Mouse (Mus musculus): ENCODE results near the gene Gabrr3. TPM values are rescaled to one million over a fixed set of nuclear protein-coding genes. Genes with fewer than 3 reads are reported as not detected.

Gene Gabrr3
- polyA plus RNA-seq, 1 experiment from 2014 or later: not detected

DNA sequence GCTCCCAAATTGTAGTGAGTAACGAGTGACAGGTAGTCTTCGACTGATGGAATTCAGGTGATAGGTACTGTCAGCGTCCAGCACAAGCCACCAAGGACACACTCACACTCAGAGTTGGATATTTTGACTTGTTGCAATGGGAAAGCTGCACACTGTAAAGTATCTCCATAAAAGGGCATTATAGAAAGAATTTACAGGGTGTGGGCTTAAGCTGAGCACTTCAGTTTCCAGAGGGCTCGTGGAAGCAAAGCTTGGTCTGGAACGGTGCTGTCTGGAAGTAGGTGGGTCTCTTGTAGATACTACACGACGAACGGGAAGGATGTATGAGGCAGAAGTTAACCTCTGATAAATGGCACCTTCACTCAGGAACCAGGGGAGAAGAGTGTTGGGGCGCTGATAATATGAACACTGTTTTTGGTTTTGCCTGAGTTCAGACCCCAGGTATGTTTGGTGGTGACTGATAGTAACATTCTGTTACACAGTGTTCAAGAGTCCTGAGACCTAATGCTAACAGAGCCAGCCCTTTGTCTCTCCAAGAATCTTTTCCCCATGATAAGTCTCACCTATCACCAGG, 80.9 kb downstream of the Gabrr3 start:
- Histone ChIP-seq H3K9me3 (replicated peaks; ENCODE audit: control insufficient read depth, low read length) (no peaks in the 10 kb centered on the region), H3K4me3 (ENCODE audit: low read length) (no peak overlapping the region), H3K4me2 (ENCODE audit: low read depth, low read length) (no peak overlapping the region), H3K36me3 (ENCODE audit: control insufficient read depth, insufficient read depth) (peaks cover 62% of the 10 kb centered on the region), H3K27me3 (ENCODE audit: control insufficient read depth, insufficient read depth, low read length) (no peaks in the 10 kb centered on the region), H3K4me1 (ENCODE audit: control insufficient read depth, insufficient read depth, low read length) (no peaks in the 10 kb centered on the region), H3K9ac (ENCODE audit: low read length) (no peak overlapping the region), H3K27ac (ENCODE audit: low read length) (no peak overlapping the region)
- 66% methylated on average over 9 of the region's 9 CpGs for WGBS
- no peak for ATAC-seq (replicated peaks; ENCODE audit: extremely low read depth, insufficient read depth, low FRiP score)

DNA sequence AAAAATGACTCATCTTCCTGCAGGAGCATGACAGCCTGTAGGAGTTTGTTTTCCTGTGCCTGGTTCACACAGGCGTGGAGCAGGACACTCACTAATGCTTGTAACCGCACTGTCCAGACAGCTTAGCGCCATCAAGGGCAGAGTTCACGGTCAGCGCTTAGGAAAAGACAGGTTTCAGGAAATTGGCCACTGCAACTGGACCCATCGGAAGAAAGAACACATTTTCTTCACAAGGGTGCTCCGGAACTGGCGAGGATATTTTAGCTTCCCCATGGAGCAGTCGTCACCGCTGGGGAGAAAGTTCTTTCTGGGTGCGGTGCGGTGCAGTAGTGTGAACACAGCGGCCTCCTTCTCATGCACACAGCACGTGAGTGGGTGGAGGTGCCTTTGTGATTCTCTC, 86.1 kb downstream of the Gabrr3 start:
- no peak overlapping the region for H3K4me3 ChIP-seq (ENCODE audit: low read length)
- H3K27ac ChIP-seq (ENCODE audit: low read length): no peak overlapping the region
- no peaks in the 10 kb centered on the region for H3K9me3 ChIP-seq (replicated peaks; ENCODE audit: control insufficient read depth, low read length)
- H3K4me2 ChIP-seq (ENCODE audit: low read depth, low read length): no peak overlapping the region
- no peak overlapping the region for H3K9ac ChIP-seq (ENCODE audit: low read length)
- H3K36me3 ChIP-seq (ENCODE audit: control insufficient read depth, insufficient read depth): peaks cover 50% of the 10 kb centered on the region
- no peaks in the 10 kb centered on the region for H3K4me1 ChIP-seq (ENCODE audit: control insufficient read depth, insufficient read depth, low read length)
- H3K27me3 ChIP-seq (ENCODE audit: control insufficient read depth, insufficient read depth, low read length): no peaks in the 10 kb centered on the region
- WGBS: 85% methylated on average over 14 of the region's 14 CpGs
- ATAC-seq (replicated peaks; ENCODE audit: extremely low read depth, insufficient read depth, low FRiP score): no peak

DNA sequence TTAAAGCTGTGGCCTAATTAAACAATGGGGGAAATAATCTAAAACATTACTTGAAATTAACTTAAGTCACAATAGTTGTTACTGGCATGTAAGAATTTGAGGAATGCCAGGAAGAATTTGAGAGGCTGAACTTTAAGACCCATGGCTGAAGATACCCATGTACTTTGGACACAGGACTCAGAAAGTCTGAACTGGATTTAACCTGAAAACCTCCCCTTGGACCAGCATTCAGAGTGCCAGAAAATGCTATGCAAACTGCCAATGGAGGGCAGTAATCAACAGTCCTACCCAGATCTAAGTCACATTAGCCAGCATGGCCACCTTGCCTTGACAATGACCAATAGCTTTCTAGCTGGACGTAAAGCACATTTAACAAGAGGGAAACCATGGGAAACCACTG, 90.8 kb downstream of the Gabrr3 start:
- H3K36me3 ChIP-seq (ENCODE audit: control insufficient read depth, insufficient read depth): peaks cover 32% of the 10 kb centered on the region
- WGBS: 78% methylated on average over 1 of the region's 1 CpGs
- no peak for ATAC-seq (replicated peaks; ENCODE audit: extremely low read depth, insufficient read depth, low FRiP score)
- no peak overlapping the region for H3K4me2 ChIP-seq (ENCODE audit: low read depth, low read length)
- H3K4me1 ChIP-seq (ENCODE audit: control insufficient read depth, insufficient read depth, low read length): no peaks in the 10 kb centered on the region
- no peaks in the 10 kb centered on the region for H3K27me3 ChIP-seq (ENCODE audit: control insufficient read depth, insufficient read depth, low read length)
- no peak overlapping the region for H3K9ac ChIP-seq (ENCODE audit: low read length)
- H3K9me3 ChIP-seq (replicated peaks; ENCODE audit: control insufficient read depth, low read length): no peaks in the 10 kb centered on the region
- no peak overlapping the region for H3K4me3 ChIP-seq (ENCODE audit: low read length)
- no peak overlapping the region for H3K27ac ChIP-seq (ENCODE audit: low read length)

DNA sequence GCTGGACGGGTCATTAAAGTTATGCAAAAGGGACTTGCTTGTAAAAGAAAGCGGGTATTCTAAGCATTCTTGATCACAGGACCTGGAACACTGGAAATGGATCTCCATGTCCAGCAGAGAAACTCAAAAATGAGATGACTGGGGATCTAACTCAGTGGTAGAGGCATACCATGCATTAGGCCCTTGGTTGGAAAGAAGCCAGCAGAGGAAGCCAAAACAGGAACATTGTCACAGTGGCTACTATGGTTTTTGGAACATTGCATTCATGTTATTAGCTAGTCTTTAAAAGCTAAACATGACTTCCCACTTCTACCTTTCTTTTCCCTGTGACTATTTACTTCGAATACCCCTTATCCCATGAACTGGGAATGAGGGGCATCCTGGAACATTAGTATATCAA, 92.0 kb downstream of the Gabrr3 start:
- Histone ChIP-seq H3K4me2 (ENCODE audit: low read depth, low read length) (no peak overlapping the region), H3K4me3 (ENCODE audit: low read length) (no peak overlapping the region), H3K27me3 (ENCODE audit: control insufficient read depth, insufficient read depth, low read length) (no peaks in the 10 kb centered on the region), H3K9me3 (replicated peaks; ENCODE audit: control insufficient read depth, low read length) (no peaks in the 10 kb centered on the region), H3K27ac (ENCODE audit: low read length) (no peak overlapping the region), H3K9ac (ENCODE audit: low read length) (no peak overlapping the region), H3K4me1 (ENCODE audit: control insufficient read depth, insufficient read depth, low read length) (no peaks in the 10 kb centered on the region), H3K36me3 (ENCODE audit: control insufficient read depth, insufficient read depth) (peaks cover 30% of the 10 kb centered on the region)
- ATAC-seq (replicated peaks; ENCODE audit: extremely low read depth, insufficient read depth, low FRiP score): no peak
- 95% methylated on average over 3 of the region's 3 CpGs for WGBS

DNA sequence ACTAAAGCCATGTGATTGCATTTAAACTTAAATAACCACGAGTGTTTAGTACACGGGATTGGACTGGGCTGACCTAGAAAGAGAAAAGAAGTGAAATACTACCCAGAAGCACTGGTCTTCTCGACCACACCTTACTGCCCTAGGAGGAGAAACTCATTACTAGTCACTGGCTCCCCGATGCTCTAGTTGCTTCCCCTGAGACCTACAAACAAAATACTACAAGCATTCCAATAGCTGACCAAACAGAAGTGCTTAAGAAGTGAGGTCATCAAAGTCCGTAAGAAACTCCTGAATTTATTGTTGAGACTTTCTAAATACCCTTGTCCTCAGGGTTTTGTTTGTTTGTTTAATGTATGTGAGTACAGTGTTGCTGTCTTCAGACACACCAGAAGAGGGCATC, 102.7 kb downstream of the Gabrr3 start:
- 89% methylated on average over 5 of the region's 5 CpGs for WGBS
- no peaks in the 10 kb centered on the region for H3K9me3 ChIP-seq (replicated peaks; ENCODE audit: control insufficient read depth, low read length)

More for the DNA sequence above, 102.7 kb downstream of the Gabrr3 start:
- H3K27me3 ChIP-seq (ENCODE audit: control insufficient read depth, insufficient read depth, low read length): no peaks in the 10 kb centered on the region
- H3K36me3 ChIP-seq (ENCODE audit: control insufficient read depth, insufficient read depth): peaks cover 45% of the 10 kb centered on the region
- peaks cover 7% of the 10 kb centered on the region; the same call in 1 of the 2 replicates for H3K4me1 ChIP-seq (ENCODE audit: control insufficient read depth, insufficient read depth, low read length)
- H3K4me2 ChIP-seq (ENCODE audit: low read depth, low read length): no peak overlapping the region
- no peak for ATAC-seq (replicated peaks; ENCODE audit: extremely low read depth, insufficient read depth, low FRiP score)
- no peak overlapping the region for H3K27ac ChIP-seq (ENCODE audit: low read length)
- no peak overlapping the region for H3K4me3 ChIP-seq (ENCODE audit: low read length)
- no peak overlapping the region for H3K9ac ChIP-seq (ENCODE audit: low read length)

Other genes starting within 250 kb of the Gabrr3 start
- gene Olfr196, start 236.9 kb upstream of the Gabrr3 start, polyA plus RNA-seq (2015; fragmentation: Nextera tagmentation; extraction: Ambion mirVana): not detected in 2 replicates
- not detected in 2 replicates for gene Olfr198, start 203.8 kb upstream of the Gabrr3 start, polyA plus RNA-seq (2015; fragmentation: Nextera tagmentation; extraction: Ambion mirVana)
- gene Olfr199, start 187.6 kb upstream of the Gabrr3 start, polyA plus RNA-seq (2015; fragmentation: Nextera tagmentation; extraction: Ambion mirVana): not detected in 2 replicates
- gene Olfr201, start 134.7 kb upstream of the Gabrr3 start, polyA plus RNA-seq (2015; fragmentation: Nextera tagmentation; extraction: Ambion mirVana): not detected in 2 replicates
- gene Olfr202, start 120.5 kb upstream of the Gabrr3 start, polyA plus RNA-seq (2015; fragmentation: Nextera tagmentation; extraction: Ambion mirVana): not detected in 2 replicates
- not detected in 2 replicates for gene Olfr203, start 108.5 kb upstream of the Gabrr3 start, polyA plus RNA-seq (2015; fragmentation: Nextera tagmentation; extraction: Ambion mirVana)
- gene Olfr204, start 89.1 kb upstream of the Gabrr3 start, polyA plus RNA-seq (2015; fragmentation: Nextera tagmentation; extraction: Ambion mirVana): not detected in 2 replicates
- gene Olfr205, start 76.2 kb upstream of the Gabrr3 start, polyA plus RNA-seq (2015; fragmentation: Nextera tagmentation; extraction: Ambion mirVana): not detected in 2 replicates
- not detected in 2 replicates for gene Olfr206, start 58.1 kb upstream of the Gabrr3 start, polyA plus RNA-seq (2015; fragmentation: Nextera tagmentation; extraction: Ambion mirVana)
- not detected in 2 replicates for gene Olfr209, start 43.3 kb upstream of the Gabrr3 start, polyA plus RNA-seq (2015; fragmentation: Nextera tagmentation; extraction: Ambion mirVana)
- gene Riox2, start 64.4 kb downstream of the Gabrr3 start, polyA plus RNA-seq (2015; fragmentation: Nextera tagmentation; extraction: Ambion mirVana): 25.3 and 27.5 TPM in 2 replicates
- gene Crybg3, start 193.6 kb downstream of the Gabrr3 start, polyA plus RNA-seq (2015; fragmentation: Nextera tagmentation; extraction: Ambion mirVana): 11.2 and 12.6 TPM in 2 replicates
- 22.9 and 24.8 TPM in 2 replicates for gene Arl6, start 232.1 kb downstream of the Gabrr3 start, polyA plus RNA-seq (2015; fragmentation: Nextera tagmentation; extraction: Ambion mirVana)

Data from heart, embryonic 16.5 days (tissue).